Mouse (Mus musculus): Measurements from ENCODE around the gene Fam170b.

Fam170b gene

GRCm38 (mm10) chr14:32827994-32828650 is 5.6 kb upstream of the Fam170b start:
- DNase-seq (ENCODE audit: low read depth, low spot score): no peak

- DNase-seq (ENCODE audit: low read depth, low spot score): no peak
These were observed 1.4 kb downstream of the Fam170b start for GRCm38 (mm10) chr14:32835181-32835580.

- DNase-seq (ENCODE audit: low read depth, low spot score): no peak
These were observed 1.8 kb downstream of the Fam170b start for GRCm38 (mm10) chr14:32835596-32835995.

GRCm38 (mm10) chr14:32836191-32836590 is 2.4 kb downstream of the Fam170b start:
- DNase-seq (ENCODE audit: low read depth, low spot score): no peak

DNA sequence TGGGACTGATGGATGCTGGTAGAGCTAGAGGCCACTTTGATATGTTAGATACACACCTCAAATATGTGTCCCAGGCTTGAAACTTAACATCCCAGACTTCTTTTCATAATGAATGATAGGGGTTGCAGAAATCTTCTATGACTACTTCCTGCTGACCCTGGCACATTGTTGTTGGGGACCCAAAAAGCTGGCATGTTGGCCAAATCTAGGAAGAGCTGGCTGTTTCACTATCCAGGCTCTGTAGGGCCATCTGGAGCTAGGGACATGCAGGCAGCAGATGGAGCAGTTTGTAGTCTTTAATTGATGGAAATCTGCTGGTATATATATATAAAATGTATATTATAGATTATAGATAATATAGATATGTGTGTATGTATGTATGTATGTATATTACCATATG is 8.3 kb downstream of the Fam170b start:
- no peak for DNase-seq (ENCODE audit: low read depth, low spot score)

DNA sequence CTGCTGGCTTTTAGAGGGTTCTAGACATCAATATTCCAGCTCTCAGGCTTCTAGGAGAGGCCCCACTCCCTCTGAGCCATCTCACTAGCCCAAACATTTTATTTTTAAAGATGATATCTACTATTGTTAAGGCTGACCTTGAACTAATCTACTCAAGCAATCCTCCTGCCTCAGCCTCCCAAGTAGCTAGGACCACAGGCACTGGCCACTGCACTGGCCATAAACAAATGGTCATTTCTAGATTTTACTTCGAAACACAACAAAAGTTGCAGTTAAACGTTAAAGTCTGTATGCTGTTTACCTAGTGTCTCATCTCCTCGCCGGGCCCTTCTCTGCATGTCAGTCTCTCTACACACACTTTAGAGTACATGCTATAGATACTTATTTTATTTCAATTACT is 20.3 kb downstream of the Fam170b start:
- no peak for DNase-seq (ENCODE audit: low read depth, low spot score)

- DNase-seq (ENCODE audit: low read depth, low spot score): no peak
These were observed 22.5 kb downstream of the Fam170b start for GRCm38 (mm10) chr14:32856246-32856645.

GRCm38 (mm10) chr14:32856681-32857328 is 23.0 kb downstream of the Fam170b start, which contains the start of gene Vstm4:
TSS of gene Vstm4 (plus strand) at chr14:32856756.
- DNase-seq (ENCODE audit: low read depth, low spot score): no peak

GRCm38 (mm10) chr14:32858361-32858760 is 24.6 kb downstream of the Fam170b start:
- no peak for DNase-seq (ENCODE audit: low read depth, low spot score)

DNA sequence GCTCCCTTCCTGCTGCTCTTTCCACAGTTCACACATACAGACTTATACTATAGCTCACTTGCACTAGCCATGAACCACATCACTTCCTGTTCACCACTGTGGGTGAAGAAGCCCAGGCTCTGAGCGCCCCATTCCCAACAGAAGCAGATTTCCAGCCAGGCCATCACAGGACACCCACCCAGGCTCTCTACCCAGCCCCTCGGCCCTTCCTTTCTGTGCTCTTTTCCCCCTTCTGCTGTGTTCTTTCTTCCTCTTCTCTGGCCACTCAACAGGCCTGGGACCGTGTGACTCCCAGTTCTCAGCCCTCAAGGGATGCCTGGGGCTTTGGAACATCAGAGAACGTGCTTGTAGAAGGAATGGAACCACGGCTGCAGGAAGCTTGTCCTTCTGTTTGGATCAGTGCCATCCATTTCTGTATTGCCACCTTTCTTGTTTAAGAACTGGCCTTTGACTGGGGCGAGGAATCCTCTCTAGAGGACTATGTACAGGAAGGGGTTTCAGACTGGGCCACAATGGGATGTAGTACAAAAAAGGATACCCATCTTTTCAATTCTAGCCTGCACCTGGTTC is 25.3 kb downstream of the Fam170b start:
- DNase-seq (ENCODE audit: low read depth, low spot score): no peak

DNA sequence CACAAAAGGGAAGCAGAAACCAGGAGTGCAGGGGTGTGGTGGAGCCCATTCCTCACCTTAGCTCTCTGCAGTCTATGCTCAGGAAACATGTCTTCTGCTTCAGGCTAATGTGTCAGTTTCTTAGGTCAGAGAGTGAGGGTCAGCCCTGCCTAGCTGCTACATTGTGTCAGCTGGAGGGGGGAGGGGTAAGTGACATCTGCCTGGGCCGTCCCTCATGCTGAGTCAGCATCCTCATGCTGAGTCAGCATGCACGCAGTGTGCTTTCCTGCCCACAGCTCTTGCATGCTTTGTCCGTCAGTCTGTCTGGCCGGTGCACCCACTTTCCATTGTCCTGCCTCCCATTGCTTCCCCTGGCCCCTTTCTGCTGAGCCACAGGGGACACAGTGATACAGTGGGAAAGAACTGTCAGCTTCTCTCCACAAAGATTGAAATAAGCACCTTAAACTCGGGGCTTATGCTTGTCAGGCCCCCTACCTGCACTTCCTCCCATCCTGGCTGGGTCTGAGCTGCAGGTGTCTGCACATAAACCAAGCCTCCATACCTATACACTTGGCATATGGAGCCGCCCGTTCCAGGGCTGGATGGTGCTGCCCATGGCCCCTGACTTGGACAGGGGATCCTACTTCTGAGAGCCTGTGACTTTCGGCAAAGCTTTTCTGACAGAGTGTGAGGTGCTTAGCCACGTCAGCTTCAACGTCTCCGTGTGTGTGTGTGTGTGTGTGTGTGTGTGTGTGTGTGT is 26.2 kb downstream of the Fam170b start:
- DNase-seq (ENCODE audit: low read depth, low spot score): no peak

GRCm38 (mm10) chr14:32861149-32861581 is 27.4 kb downstream of the Fam170b start:
- no peak for DNase-seq (ENCODE audit: low read depth, low spot score)

DNA sequence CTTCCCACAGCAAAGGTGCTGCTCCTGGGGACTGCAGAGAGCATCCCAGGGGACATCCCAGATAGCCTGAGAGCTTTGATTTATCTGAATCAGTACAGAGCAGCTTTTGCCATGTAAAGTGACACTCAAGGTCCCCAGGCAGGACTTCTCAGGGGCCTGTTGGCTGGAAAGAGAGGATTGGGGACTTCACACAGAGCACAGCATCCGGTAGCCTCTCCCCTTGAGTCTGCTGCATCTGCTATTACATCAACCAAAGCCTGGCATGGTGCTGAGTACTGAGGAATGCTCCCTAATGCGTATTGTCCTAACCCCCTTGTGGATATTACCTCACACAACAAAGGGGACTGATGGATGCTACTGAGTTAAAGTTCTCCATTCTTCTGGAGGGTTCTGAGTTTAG is 27.9 kb downstream of the Fam170b start:
- no peak for DNase-seq (ENCODE audit: low read depth, low spot score)

- no peak for DNase-seq (ENCODE audit: low read depth, low spot score)
These were observed 31.6 kb downstream of the Fam170b start for GRCm38 (mm10) chr14:32865331-32865730.

DNA sequence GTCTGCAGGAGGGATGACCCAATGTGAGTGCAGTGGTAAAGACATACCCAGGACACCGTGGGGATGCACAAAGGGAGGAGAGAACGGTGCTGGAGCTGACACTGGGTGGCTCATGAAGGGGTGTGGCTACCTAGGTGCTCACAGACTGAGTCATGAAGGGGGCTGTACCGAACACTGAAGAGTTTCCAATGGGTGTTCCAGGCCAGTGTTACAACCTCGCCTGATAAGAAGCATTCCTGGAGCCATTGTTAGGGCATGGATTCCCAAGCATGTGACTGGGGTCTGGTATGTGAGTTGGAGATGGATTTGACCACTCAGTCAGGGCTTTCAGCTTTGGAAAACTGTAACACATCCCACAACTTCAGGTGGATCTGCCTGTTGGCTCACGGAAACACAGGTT is 38.2 kb downstream of the Fam170b start:
- no peak for DNase-seq (ENCODE audit: low read depth, low spot score)

DNA sequence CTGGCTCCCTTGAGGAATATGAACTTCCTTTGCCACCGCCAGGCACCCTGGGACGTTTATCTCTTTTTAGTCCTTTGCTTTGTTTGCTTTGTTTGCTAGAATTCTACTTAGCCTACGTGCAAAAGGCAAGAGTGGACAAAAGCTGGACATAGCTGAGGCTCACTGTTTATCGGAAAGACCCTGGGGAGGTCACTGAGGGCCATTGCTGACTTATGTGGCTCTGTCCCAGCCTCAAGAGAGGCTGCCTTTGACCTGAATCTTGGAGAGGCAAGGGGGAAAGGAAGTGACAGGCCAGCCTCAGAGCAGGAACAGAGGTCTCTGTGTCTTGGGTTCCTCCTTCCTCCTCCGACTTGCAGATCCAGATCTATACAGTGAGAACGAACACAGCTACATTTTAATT is 43.8 kb downstream of the Fam170b start:
- DNase-seq (ENCODE audit: low read depth, low spot score): no peak

DNA sequence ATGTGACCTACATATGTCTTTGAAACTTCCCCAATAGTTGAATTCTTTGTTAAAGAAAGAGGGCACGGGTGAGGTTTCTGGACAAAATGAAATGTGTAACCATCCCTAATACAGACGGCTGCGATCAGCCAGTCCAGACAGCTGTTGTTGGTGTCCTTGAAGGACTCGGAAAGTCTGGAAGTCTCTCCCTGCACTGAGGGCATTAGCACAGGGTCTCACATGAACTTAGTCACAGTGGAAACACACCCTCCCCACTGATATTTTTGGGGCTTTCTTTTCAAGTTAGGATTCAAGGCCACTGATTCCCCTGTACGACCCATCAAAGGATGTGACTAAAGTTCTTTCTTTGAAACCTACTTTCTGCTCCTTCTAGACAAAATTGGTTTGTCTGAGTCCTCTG is 46.6 kb downstream of the Fam170b start:
- DNase-seq (ENCODE audit: low read depth, low spot score): no peak

DNA sequence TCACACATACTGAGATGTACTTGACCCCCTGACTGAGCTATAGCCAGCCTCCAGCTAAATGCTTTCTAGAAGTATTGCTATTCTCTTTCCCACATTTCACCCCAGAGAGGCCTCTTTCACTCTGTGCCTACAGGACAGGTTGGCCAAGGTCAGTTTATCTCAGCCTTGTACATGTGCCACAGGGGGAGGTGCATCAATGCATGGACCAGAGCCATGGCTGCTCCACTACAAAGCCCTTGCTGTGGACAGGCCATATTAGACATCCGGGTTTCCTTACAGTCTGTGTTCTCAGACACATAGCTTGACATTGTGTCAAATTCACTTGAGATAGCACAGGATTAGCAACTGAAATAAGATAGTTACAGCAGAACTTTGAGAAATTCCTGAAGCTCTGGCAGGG is 47.9 kb downstream of the Fam170b start:
- DNase-seq (ENCODE audit: low read depth, low spot score): no peak

Data from c-Kit-negative CD71-positive TER-119-positive erythroid progenitor cells, embryonic 14.5 days (primary cell).